Mouse (Mus musculus): ENCODE results near the gene Dnajb4. TPM values are rescaled to one million over a fixed set of nuclear protein-coding genes. Genes with fewer than 3 reads are reported as not detected.

The Dnajb4 gene
- total RNA-seq, 1 experiment = 8.6 TPM

DNA sequence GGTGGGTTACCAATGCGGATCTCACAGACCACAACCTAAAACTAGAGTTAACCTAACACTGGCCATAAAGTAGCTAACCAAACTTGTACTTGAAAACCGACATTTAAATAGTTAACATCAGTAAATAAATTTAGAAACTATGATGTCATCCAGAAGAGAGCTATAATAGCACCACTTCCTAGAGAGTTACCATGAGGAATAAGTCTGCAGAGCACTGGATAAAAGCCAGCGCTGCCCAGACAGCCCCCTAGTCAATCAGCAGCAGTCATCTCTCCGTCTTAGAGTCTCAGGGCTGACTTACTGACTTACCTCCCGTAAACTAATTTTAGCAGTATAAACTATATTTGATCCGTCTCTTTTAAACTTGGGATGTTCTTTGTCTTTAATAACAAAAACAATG is 24.0 kb downstream of the Dnajb4 start:
- DNase-seq (ENCODE audit: low read depth, low spot score) = no peak
- no peaks in the 10 kb centered on the region for H3K36me3 ChIP-seq (ENCODE audit: control insufficient read depth, insufficient read depth, low read length, poor library complexity, severe bottlenecking)
- no peaks in the 10 kb centered on the region for H3K4me1 ChIP-seq (ENCODE audit: control insufficient read depth in 2 of 2, insufficient read depth in 2 of 2, low read length in 2 of 2, poor library complexity in 1 of 2)
- TF ChIP-seq ZC3H11A (IDR thresholded peaks at IDR 0.05; ENCODE audit: borderline replicate concordance, low read depth, low read length) = no peak
- TF ChIP-seq ZNF384 (IDR thresholded peaks at IDR 0.05; ENCODE audit: low read depth, low read length) = no peak
- TF ChIP-seq HCFC1 (IDR thresholded peaks at IDR 0.05; ENCODE audit: borderline replicate concordance, insufficient read depth, low read length) = no peak
- TF ChIP-seq CHD2 (IDR thresholded peaks at IDR 0.05; ENCODE audit: low read depth, low read length) = no peak
- TF ChIP-seq MAFK (IDR thresholded peaks at IDR 0.05; ENCODE audit: insufficient read depth, low read depth, low read length) = no peak
- in situ Hi-C loops (cut with MboI; ENCODE audit: low sequenced_read_pairs in 2 of 2, unreplicated experiment in 2 of 2) = no loop called here
- no peak overlapping the region for H3K4me3 ChIP-seq (ENCODE audit: insufficient read depth in 1 of 2, low read depth in 1 of 2, low read length in 2 of 2, poor library complexity in 1 of 2, severe bottlenecking in 1 of 2)
- H3K9ac ChIP-seq (ENCODE audit: insufficient read depth, low read depth, low read length, poor library complexity, severe bottlenecking) = no peak overlapping the region
- H3K27ac ChIP-seq (ENCODE audit: insufficient read depth, low read depth, low read length, poor library complexity, severe bottlenecking) = no peak overlapping the region
- H3K9me3 ChIP-seq (ENCODE audit: control insufficient read depth, insufficient read depth, low read depth, low read length) = no peaks in the 10 kb centered on the region

DNA sequence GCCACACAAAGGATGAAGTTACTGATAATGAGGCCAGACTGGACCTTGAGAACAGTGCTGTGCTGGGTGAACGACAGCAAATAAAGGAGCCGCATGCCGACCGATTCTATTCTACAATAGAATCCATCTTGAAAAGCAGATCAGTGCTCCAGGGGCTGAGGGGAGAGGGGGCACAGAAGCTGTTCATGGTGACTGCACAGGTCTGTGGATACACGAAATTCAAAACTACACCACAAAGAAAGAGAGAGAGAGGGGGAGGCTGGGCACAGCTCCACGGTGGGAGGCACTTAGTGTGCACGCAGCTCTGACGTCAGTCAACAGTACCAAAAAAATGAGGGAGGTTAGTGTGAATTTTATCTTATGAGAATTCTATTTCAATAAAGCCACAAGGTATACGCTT is 26.6 kb downstream of the Dnajb4 start:
- no peak overlapping the region for H3K27ac ChIP-seq (ENCODE audit: insufficient read depth, low read depth, low read length, poor library complexity, severe bottlenecking)
- no peaks in the 10 kb centered on the region for H3K36me3 ChIP-seq (ENCODE audit: control insufficient read depth, insufficient read depth, low read length, poor library complexity, severe bottlenecking)
- H3K4me3 ChIP-seq (ENCODE audit: insufficient read depth in 1 of 2, low read depth in 1 of 2, low read length in 2 of 2, poor library complexity in 1 of 2, severe bottlenecking in 1 of 2) = no peak overlapping the region
- H3K9ac ChIP-seq (ENCODE audit: insufficient read depth, low read depth, low read length, poor library complexity, severe bottlenecking) = no peak overlapping the region
- in situ Hi-C loops (cut with MboI; ENCODE audit: low sequenced_read_pairs in 2 of 2, unreplicated experiment in 2 of 2) = no loop called here
- no peak for TF ChIP-seq ZNF384 (IDR thresholded peaks at IDR 0.05; ENCODE audit: low read depth, low read length)
- TF ChIP-seq MAFK (IDR thresholded peaks at IDR 0.05; ENCODE audit: insufficient read depth, low read depth, low read length) = no peak
- TF ChIP-seq ZC3H11A (IDR thresholded peaks at IDR 0.05; ENCODE audit: borderline replicate concordance, low read depth, low read length) = no peak
- TF ChIP-seq CHD2 (IDR thresholded peaks at IDR 0.05; ENCODE audit: low read depth, low read length) = no peak
- no peak for TF ChIP-seq HCFC1 (IDR thresholded peaks at IDR 0.05; ENCODE audit: borderline replicate concordance, insufficient read depth, low read length)
- no peak for DNase-seq (ENCODE audit: low read depth, low spot score)
- H3K9me3 ChIP-seq (ENCODE audit: control insufficient read depth, insufficient read depth, low read depth, low read length) = no peaks in the 10 kb centered on the region
- H3K4me1 ChIP-seq (ENCODE audit: control insufficient read depth in 2 of 2, insufficient read depth in 2 of 2, low read length in 2 of 2, poor library complexity in 1 of 2) = no peaks in the 10 kb centered on the region

DNA sequence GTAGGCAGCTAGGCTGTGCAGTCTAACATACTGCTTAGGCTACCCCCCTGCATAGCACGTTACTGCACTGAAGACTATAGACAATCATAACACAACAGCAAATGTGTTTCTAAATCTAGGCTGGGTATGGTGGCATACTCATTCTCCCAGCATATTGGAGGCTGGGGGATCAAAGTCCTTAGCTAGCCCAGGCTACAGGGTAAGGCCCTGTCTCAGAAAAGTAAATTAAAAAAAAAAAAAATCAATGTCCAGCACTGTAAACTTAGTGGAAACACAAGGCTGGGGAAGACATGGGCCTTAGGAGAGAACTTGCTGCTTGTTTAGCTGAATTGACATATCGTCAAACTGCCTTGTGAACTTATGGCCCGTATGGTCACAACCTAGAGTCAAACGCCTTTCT is 29.5 kb downstream of the Dnajb4 start:
- no peak for DNase-seq (ENCODE audit: low read depth, low spot score)
- H3K9me3 ChIP-seq (ENCODE audit: control insufficient read depth, insufficient read depth, low read depth, low read length) = no peaks in the 10 kb centered on the region
- H3K4me3 ChIP-seq (ENCODE audit: insufficient read depth in 1 of 2, low read depth in 1 of 2, low read length in 2 of 2, poor library complexity in 1 of 2, severe bottlenecking in 1 of 2) = no peak overlapping the region
- in situ Hi-C loops (cut with MboI; ENCODE audit: low sequenced_read_pairs in 2 of 2, unreplicated experiment in 2 of 2) = no loop called here
- no peak overlapping the region for H3K9ac ChIP-seq (ENCODE audit: insufficient read depth, low read depth, low read length, poor library complexity, severe bottlenecking)
- H3K36me3 ChIP-seq (ENCODE audit: control insufficient read depth, insufficient read depth, low read length, poor library complexity, severe bottlenecking) = no peaks in the 10 kb centered on the region
- no peak for TF ChIP-seq CHD2 (IDR thresholded peaks at IDR 0.05; ENCODE audit: low read depth, low read length)
- no peak for TF ChIP-seq MAFK (IDR thresholded peaks at IDR 0.05; ENCODE audit: insufficient read depth, low read depth, low read length)
- no peak for TF ChIP-seq ZC3H11A (IDR thresholded peaks at IDR 0.05; ENCODE audit: borderline replicate concordance, low read depth, low read length)
- no peak for TF ChIP-seq HCFC1 (IDR thresholded peaks at IDR 0.05; ENCODE audit: borderline replicate concordance, insufficient read depth, low read length)
- no peak for TF ChIP-seq ZNF384 (IDR thresholded peaks at IDR 0.05; ENCODE audit: low read depth, low read length)
- H3K27ac ChIP-seq (ENCODE audit: insufficient read depth, low read depth, low read length, poor library complexity, severe bottlenecking) = no peak overlapping the region
- no peaks in the 10 kb centered on the region for H3K4me1 ChIP-seq (ENCODE audit: control insufficient read depth in 2 of 2, insufficient read depth in 2 of 2, low read length in 2 of 2, poor library complexity in 1 of 2)

- TF ChIP-seq ZNF384 (IDR thresholded peaks at IDR 0.05; ENCODE audit: low read depth, low read length) (no peak), HCFC1 (IDR thresholded peaks at IDR 0.05; ENCODE audit: borderline replicate concordance, insufficient read depth, low read length) (no peak), CHD2 (IDR thresholded peaks at IDR 0.05; ENCODE audit: low read depth, low read length) (no peak)
- H3K36me3 ChIP-seq (ENCODE audit: control insufficient read depth, insufficient read depth, low read length, poor library complexity, severe bottlenecking) = no peaks in the 10 kb centered on the region
- H3K4me3 ChIP-seq (ENCODE audit: insufficient read depth in 1 of 2, low read depth in 1 of 2, low read length in 2 of 2, poor library complexity in 1 of 2, severe bottlenecking in 1 of 2) = no peak overlapping the region
- H3K9ac ChIP-seq (ENCODE audit: insufficient read depth, low read depth, low read length, poor library complexity, severe bottlenecking) = no peak overlapping the region
- H3K9me3 ChIP-seq (ENCODE audit: control insufficient read depth, insufficient read depth, low read depth, low read length) = no peaks in the 10 kb centered on the region
- in situ Hi-C loops (cut with MboI; ENCODE audit: low sequenced_read_pairs in 2 of 2, unreplicated experiment in 2 of 2) = no loop called here
- H3K27ac ChIP-seq (ENCODE audit: insufficient read depth, low read depth, low read length, poor library complexity, severe bottlenecking) = no peak overlapping the region
- no peak for DNase-seq (ENCODE audit: low read depth, low spot score)
- no peaks in the 10 kb centered on the region for H3K4me1 ChIP-seq (ENCODE audit: control insufficient read depth in 2 of 2, insufficient read depth in 2 of 2, low read length in 2 of 2, poor library complexity in 1 of 2)
These were observed 30.8 kb downstream of the Dnajb4 start for GRCm38 (mm10) chr3:152179285-152179684.

- Histone ChIP-seq H3K27ac (ENCODE audit: insufficient read depth, low read depth, low read length, poor library complexity, severe bottlenecking) (no peak overlapping the region), H3K4me3 (ENCODE audit: insufficient read depth in 1 of 2, low read depth in 1 of 2, low read length in 2 of 2, poor library complexity in 1 of 2, severe bottlenecking in 1 of 2) (no peak overlapping the region), H3K4me1 (ENCODE audit: control insufficient read depth in 2 of 2, insufficient read depth in 2 of 2, low read length in 2 of 2, poor library complexity in 1 of 2) (no peaks in the 10 kb centered on the region), H3K36me3 (ENCODE audit: control insufficient read depth, insufficient read depth, low read length, poor library complexity, severe bottlenecking) (no peaks in the 10 kb centered on the region), H3K9me3 (ENCODE audit: control insufficient read depth, insufficient read depth, low read depth, low read length) (no peaks in the 10 kb centered on the region), H3K9ac (ENCODE audit: insufficient read depth, low read depth, low read length, poor library complexity, severe bottlenecking) (no peak overlapping the region)
- no peak for TF ChIP-seq ZNF384 (IDR thresholded peaks at IDR 0.05; ENCODE audit: low read depth, low read length)
- TF ChIP-seq CHD2 (IDR thresholded peaks at IDR 0.05; ENCODE audit: low read depth, low read length) = no peak
- TF ChIP-seq MAFK (IDR thresholded peaks at IDR 0.05; ENCODE audit: insufficient read depth, low read depth, low read length) = no peak
- no peak for TF ChIP-seq ZC3H11A (IDR thresholded peaks at IDR 0.05; ENCODE audit: borderline replicate concordance, low read depth, low read length)
- in situ Hi-C loops (cut with MboI; ENCODE audit: low sequenced_read_pairs in 2 of 2, unreplicated experiment in 2 of 2) = no loop called here
- no peak for DNase-seq (ENCODE audit: low read depth, low spot score)
These were observed 31.3 kb downstream of the Dnajb4 start for GRCm38 (mm10) chr3:152178816-152179215.

All from ES-E14 (cell line).